Mouse (Mus musculus) telencephalon, adult 2 months (tissue): Measurements from ENCODE around the gene Acot11.
"Not testable (repeated sequence)": the region's sequence is repeated elsewhere in the genome, so short reads cannot be mapped to it uniquely, and the experiment has no call there.

Source experiments
- DNase-seq: peaks from one replicate; pipeline ENCODE4 v3.0.0-alpha.2; 2011; ENCODE audit warnings: low read depth, low spot score

The Acot11 gene

DNA sequence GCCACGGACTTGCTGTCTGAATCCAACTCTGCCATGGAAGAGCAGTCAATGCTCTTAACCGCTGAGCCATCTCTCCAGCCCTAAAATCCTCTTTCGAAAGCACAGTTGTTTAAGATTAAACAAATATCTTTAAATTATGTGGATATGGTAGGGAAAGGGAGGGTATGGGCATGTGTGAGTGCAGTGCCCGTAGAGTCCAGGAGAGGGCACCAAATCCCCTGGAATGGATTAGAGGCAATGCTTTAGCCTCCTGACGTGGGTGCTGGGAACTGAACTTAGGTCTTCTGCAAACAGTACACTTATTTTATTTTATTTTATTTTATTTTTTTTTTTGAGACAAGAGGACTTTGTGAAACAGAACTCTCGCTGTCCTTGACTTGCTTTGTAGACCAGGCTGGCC lies 5.2 kb upstream of the Acot11 start:
- DNase-seq: no peak

DNA sequence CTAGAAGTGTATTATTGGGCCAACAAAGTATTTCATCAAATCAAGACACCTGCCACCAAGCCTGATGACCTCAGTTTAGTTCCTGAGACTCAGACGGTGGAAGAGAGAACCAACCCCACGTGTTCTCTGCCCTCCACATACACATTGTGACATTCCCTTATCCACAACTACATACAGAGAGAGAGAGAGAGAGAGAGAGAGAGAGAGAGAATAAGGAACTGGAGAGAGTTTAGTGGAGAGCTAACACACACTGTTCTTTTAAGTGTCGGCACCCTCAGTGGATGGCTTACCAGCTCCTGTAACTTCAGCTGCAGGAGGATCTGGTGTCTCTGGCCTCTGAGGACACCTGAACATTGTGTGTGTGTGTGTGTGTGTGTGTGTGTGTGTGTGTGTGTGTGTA lies 2.5 kb upstream of the Acot11 start:
- DNase-seq: no peak

DNA sequence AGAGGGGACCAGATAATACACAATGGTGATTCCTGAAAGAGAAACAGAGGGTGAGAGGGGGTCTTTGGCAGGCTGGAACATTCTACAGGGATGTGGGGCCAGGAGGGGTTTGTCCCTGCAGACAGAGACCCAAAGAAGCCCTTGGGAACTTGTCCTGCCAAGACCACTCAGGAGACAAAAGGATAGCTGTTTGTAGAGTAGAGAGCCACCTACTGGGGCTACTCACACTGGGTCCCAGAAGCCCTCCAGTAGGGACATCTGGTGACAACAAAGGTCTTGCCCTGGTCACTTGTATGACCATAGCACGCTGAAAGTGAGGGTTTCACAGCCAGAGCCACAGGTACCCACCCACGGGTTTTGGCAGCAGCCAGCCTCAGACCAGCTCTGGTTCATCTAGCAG lies 1.1 kb upstream of the Acot11 start:
- DNase-seq: no peak

DNA sequence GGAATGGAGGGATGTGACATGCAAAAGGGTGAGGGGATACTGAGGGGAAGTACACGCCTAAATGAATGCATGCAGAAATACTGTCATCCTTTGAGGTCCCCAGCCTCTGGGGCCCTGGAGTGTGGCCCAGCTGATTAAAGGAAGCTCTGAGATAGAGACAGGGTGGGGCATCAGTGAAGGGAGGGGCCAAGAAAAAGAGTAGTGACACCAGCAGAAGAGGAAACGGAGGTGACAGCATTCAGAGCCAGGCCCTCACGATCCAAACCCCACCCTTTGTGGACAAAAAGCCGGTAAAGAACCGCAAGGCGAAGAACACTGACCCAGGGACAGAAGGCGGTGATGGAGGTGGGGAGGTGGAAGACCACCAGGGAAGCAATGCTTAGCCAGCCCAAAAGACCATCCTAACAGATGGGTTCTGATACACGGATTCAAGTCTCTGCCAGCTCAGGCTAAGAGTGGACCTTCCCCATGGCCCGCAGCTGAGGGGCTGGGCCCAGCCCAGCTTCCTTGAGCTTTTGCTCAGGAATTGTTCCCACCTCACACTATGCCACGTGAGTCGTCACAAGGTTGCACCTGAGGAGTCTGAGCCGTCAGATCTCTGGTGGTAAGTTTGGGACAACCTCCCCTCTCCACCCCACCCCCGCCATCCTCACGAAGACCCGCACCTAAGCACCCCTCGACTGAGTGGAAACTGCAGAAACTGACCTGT lies 443 bp downstream of the Acot11 start:
- DNase-seq: no peak

DNA sequence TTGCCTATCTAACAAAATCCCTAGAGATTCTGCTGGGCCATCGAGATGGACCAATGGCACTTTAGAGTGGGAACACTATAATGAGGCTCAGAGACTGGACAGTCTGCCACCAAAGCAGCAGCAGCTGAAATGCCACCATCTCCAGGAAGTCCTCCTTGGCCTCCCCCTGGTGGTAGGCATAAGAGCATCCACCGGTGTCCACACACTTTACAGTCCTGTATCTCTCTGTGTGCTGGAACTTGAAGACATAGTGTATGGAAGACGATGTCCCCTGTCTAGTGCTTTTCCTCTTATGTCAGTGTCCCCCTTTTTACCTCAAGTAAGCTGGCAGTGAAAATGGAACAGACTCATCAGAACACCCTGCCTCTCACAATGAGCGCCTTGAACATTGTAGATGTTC lies 1.0 kb downstream of the Acot11 start:
- no peak for DNase-seq

DNA sequence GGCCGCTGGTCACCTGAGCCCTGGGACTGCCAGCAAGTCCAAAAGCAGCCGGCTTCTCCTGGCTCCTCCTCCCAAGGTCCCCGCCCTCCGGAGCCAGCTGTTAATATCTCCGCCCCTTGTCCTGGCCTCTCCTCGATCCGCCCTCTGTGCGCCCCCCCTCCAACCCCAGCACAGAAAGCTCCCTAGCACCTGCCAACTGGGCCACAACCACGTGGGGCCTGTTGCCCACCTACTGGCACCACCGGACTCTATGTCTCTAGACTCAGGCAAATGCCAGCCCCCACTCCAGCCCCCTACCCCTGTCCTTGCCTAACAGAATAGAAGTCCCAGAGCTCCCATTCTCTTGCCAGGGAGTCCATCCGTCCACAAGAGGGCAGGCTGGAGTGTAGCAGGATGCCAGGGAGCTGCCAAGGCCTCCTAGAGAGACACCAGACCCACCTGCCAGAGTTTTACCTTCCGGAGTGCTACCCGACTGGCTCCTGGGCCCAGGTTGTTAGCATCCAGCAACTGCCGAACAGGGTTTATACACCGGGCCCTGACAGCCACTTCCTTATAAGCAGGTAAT lies 4.9 kb downstream of the Acot11 start:
- no peak for DNase-seq

DNA sequence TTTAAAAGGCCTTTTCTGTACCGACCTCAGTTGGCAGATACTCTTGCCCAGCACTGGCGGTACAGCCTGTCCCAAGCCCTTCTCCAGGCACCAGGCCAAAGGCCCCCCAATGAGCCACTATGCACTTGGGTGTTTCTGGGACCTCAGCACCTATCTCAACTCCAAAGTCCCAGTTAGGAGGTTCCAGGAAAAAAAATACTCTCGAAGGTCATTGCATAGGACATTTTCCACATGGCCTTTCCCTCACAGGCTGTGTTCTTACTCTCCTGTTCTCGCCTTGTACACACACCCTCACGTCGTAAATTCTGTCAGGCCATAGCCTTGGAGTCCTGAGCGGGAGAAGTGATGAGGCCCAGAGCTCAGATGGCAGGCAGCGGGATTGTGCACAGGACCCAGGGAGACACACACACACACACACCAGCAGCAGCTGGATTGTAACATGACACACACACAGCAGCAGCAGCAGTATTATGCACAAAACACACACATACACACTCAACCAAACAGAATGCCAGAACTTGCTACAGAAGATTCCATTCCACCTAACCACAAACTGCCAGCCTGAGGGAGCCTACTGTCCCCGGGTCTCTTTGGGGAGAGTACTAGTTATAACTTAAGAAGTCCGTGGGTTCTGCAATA lies 5.8 kb downstream of the Acot11 start:
- DNase-seq: no peak

DNA sequence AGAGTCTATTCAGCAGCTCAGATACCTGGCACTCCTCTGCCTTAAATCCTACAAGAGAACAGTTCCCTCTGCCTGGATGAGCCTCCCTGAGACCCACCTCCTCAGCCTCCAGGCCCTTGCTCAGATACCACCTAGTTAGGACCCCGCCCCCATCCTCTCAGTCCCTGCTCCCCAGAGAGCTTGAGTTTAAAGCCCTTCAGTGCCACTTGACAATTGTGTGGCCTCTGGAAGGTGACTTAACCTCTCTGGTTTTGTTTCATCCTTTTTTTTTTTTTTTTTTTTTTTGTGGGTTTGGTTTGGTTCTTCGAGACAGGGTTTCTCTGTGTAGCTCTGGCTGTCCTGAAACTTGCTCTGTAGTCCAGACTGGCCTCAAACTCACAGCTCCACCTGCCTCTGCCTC lies 9.5 kb downstream of the Acot11 start:
- no peak for DNase-seq

DNA sequence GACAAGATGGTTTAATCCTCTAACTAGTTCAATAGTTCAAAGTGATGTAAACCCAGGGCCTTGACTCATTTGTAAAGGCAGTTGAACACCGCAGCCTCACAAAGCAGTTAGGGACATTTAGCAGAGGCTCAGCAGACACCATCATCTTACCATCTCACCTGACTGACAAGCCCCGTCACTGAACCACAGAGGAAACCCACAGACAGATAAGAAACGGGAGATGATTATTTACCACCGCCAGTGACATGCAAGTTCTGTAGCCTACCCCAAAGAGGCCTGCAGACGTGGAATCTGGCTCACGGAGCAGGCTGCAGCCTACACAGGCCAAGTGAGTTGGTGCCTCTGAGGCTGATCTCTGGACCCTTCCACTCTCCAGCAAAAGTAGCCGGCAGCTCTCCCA lies 10.6 kb downstream of the Acot11 start:
- DNase-seq: no peak

DNA sequence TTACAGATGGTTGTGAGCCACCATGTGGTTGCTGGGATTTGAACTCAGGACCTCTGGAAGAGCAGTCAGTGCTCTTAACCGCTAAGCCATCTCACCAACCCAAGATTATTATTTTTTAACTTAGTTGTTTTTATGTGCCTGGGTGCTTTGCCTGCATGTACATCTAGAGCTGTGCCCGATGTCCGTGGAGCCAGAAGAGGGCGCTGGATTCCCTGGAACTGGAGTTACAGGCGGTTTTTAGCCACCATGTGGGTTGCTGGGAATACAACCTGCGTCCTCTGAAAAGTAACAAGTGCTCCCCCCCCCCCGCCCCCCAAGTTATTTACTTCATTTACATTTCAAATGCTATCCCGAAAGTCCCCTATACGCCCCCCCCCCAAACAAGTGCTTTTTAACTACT lies 11.0 kb downstream of the Acot11 start:
- DNase-seq: not testable (repeated sequence)

DNA sequence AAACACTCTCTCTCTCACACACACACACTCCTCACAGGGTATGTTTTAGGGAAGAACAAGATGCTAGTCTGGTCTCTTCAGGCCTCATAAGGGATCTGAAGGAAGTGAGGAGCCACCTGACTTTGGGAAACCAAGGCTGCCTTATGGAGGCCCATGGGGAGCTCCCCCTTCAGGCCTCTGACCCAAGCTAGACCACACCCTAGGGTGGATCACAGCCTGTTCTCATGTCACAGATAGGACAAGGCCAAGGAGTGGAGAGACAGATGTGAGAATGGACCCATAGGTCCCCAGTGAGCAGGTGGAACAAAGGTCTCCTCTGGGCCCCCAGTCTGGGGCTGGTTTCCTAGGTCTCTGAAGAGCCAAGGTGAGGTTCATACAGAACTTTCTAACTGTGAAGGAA lies 12.5 kb downstream of the Acot11 start:
- no peak for DNase-seq

DNA sequence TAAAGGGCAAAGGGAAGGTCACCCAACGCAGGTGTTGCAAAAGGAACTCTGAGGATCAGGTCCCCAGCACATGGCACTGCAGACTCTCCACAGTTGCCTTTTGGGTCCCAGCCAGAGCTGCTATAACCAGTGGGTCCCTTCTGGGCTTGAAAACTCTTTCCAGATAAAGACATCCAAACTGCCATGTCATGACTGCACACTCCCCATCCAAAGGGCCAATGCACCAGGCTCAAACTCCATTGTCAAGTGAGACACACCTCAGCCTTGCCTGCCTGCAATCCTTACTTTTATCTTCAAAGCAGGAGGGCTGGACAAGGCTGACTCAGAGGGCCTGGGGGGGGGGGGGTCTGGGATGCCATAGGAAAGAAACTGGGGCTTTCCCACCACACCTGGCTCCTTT lies 13.9 kb downstream of the Acot11 start:
- no peak for DNase-seq

DNA sequence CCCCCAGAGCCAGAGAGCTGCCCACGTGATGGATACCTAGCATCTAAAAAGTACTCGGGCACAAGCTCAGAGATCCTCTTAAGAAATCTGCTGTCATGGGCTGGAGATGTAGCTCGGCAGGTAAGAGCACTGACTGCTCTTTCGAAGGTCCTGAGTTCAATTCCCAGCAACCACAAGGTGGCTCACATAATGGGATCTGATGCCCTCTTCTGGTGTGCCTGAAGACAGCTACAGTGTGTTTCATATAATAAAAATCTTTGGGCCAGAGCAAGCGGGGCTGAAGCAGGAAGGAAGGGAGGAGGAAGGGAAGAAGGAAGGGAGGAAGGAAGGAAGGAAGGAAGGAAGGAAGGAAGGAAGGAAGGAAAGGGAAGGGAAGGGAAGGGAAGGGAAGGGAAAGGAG lies 14.6 kb downstream of the Acot11 start:
- DNase-seq: not testable (repeated sequence)

DNA sequence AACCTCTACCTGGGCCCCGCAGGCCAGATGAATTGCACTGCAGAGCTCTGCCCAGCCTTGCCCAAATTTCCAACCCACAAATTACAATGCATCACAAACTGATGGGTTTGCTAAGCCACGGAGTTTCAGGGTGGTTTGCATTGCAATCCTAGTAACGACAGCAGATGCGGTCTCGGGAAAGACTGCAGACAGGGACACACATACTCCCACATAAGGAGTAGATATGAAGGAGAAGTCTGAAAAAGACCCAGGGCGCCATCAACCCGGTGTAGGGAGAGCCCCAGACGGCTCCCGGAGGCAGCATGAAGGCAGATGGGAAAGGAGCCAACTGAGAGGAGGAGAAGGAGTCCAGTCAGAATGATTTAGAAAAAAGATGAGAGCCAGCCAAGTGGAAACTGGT lies 15.1 kb downstream of the Acot11 start:
- DNase-seq: peak; percentile 70

DNA sequence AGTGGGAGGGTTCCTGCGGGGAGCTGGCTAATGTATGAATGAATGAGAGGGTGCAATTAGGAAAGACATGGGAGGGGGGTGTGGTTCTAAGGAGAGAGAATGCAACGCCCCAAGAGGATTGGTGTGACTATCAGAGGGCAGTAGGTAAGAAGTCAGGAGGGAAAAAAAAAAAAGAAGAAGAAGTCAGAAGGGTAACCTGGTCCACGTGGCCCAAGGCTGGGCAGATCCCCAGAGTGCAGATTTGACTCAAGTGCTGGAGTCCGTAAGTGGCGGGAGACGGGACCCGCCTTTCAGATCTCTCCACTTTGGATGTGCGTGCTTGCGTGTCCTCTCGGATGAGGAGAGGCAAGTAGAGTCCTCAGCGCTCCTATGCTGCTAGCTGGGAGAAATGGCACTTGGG lies 16.2 kb downstream of the Acot11 start:
- no peak for DNase-seq

DNA sequence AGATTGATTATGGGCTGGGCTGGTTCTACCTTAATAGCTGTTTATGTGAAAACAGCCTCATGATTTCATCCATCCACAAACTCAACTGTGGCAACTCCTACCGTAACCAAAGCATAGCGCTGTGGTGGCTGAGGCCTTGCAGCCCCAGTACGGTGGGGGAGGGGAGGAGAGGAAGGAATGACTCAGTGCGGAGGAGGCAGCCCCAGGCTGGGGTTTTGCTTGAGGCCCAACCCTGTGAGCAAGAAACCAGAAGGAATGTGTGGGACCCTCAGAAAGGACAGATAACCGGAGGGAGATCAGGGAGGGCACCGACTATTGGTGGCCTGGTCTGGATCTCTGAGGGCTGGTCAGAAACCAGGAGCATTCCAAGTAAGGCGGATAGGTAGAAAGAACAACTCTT lies 17.0 kb downstream of the Acot11 start:
- DNase-seq: peak; percentile 46

DNA sequence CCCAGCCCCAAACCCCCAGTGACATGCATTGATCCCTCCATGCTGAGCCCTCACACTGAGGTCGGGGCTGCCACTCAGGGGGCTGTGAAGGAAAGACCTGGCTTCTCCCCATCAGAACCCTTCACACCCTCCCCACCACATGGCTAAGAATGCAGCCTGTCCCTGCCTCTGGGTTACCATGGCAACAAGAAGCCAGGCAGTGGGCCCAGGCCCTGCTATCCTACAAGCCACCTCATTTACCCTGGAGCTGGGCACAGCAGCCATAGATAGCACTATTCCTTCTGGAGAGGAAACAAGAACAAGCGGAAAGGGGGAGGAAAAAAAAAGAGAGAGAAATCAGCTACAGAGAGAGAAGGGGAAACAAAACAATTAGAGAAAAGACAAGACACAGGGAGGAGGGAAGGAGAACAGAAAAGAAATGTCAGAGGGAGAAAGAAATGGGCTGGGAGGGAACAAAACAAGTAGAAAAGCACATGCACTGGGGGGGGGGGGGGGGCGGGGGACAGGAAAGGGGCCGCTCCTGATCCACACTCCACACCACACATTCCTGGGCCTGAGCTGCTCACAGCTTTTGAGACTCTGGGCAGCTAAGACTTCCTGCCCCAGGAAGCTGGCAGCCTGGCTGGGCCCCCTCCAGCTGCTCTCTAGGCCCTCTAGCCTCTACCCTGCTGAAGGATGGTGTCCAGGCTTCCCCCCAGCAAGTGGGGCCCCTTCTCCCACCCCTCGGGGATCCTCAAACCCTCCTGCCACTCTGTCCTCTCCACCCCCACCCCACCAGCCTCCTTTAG lies 18.9 kb downstream of the Acot11 start:
- peak; percentile 84 for DNase-seq

DNA sequence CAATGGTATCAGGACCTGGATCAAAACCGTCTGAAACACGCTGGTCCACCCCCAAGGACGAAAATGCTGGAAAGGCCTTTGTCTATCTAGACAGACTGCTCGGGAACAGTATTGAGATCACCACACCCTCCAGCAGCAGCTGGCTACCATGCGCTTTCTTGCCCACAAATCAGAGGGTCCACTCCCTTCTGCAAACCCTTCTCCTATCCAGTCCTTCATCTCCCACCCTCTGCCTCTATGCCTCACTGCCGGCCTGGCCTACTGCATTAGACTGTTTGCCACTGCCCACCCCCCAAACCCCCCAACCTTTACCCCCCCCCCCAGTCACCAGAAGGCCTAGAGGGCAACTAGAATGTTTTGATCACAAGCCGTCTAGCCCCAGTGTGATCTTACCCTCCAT lies 19.5 kb downstream of the Acot11 start:
- DNase-seq: no peak

DNA sequence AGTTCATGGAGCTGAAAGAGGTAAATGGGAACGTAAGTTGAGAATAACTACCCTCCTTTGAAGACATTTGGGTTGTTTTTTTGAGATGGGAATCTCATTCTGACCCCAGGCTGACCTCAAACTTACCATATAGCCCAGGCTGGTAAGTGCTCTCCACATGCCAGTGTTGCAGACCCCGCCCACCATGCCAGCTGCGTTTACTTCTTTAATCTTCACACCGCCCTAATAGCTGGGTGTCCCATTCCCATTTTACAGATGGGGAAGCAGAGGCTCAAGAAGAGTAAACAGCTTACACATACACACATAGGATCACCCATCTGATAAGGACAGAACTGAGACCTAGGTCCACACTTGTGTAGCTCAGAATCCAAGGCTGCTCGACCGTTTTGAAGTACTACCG lies 20.0 kb downstream of the Acot11 start:
- no peak for DNase-seq

DNA sequence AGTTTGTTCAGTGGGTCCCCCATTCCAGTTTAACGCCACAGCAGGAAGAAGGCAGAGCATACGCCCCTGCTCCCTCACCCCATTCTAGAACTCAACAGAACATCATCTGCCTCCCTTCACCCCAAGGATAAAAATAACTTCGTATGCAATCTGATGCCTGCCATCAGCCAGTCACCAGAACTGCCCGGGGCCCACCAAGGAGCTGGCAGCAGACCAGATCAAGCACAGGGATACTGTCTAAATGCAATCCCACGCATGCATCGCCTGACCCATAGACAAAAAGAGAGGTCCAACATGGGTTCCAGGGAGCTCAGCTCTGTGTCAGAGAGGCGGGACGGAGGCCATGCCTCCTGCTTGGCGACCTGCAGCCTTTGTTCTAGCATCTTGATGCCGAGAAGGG lies 21.7 kb downstream of the Acot11 start:
- DNase-seq: no peak

DNA sequence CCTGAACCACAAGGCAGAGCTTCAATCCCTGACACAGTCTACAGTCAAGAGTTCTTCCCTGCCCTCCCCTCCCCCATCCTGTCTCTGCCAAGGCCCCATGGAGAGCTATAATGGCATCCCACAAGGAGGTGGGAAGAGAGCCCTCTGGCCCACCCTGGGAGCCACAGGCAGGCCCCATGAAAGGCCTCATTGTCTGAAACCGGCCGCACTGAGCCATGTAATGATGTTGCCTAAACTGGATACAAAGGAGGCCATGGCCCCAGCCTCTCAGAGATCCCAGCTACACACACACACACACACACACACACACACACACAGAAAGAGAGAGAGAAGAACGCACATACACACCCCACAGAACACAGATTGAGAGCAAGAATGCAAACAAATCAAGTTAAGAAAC lies 24.8 kb downstream of the Acot11 start:
- no peak for DNase-seq

DNA sequence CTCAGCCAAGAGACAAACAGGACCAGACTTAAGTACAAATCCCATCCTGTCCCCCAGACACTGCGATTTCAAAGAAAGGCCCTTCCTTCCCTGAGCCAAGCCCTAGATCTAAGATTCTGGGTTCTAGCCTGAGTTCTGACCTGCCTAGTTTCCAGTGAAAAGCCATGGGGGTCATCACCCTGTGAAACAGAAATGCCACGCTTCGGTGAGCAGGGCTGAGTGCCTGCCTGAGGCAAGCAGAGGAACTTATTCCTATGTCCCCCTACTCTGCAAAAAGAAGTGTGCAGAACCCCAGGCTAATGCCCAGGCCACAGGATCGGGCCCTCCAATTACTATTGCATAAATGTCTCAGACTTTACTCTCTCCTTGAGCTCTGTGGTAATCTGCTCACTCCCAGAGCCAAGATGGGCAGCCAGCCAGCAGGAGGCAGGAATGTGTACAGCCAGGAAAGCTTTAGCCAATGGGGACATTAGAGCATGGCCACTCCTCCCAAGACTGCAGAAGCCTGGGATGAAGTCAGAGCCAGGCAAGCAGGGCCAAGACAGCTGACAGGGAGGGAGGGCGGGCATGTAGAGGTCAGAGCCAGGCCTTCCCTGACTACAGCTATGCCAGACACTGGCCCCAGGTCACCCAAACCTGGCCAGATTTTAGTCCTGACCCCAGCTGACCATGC lies 26.5 kb downstream of the Acot11 start:
- peak; percentile 72 for DNase-seq
